Mouse (Mus musculus) telencephalon, adult 2 months (tissue): ENCODE measurements around the gene Syde2.
"Not testable (repeated sequence)": the region's sequence is repeated elsewhere in the genome, so short reads cannot be mapped to it uniquely, and the experiment has no call there.

Source experiments
- DNase-seq: peaks from one replicate; pipeline ENCODE4 v3.0.0-alpha.2; 2011; ENCODE audit warnings: low read depth, low spot score

Gene Syde2

DNA sequence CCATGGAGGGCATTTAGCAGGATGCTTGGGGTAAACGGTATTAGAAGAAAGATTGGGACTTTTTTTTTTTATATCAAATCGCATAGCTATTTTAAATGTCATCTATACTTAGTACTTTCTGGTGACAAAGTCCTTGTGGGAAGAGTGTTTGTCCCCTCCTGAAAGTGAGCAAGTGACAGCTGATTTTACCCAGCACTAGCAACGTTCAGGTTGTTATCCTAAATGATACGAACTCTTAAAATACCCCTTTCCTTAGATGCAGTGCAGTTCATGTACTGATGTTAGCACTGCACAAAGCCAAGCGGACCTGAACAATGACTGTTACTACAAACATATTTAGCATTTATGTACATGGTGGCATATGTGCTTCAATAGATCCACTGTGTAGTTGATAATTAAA lies 20.9 kb upstream of the Syde2 start:
- no peak for DNase-seq

DNA sequence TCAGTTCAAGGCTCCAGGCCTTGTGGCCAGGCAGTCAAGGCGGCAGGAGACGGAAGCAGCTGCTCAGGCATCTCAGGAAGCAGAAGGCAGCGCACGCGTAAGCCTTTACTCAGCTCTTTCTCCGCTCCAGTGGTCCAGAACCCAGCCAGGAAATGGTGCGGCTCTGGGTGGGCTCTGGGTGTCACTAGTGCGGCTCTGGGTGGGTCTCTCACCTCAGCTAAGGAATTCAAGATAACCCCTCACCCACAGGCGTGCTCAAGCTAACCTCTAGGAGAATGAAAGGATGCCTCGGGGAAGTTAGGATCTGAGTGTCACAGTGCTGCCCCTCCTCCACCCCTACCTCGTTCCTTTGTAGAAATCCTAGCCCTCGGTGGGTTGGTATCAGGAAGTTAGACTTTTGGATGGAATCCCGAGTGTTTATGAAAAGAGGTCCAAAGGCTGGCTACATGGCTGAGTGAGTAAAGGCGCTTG lies 18.6 kb upstream of the Syde2 start:
- DNase-seq, result no peak

DNA sequence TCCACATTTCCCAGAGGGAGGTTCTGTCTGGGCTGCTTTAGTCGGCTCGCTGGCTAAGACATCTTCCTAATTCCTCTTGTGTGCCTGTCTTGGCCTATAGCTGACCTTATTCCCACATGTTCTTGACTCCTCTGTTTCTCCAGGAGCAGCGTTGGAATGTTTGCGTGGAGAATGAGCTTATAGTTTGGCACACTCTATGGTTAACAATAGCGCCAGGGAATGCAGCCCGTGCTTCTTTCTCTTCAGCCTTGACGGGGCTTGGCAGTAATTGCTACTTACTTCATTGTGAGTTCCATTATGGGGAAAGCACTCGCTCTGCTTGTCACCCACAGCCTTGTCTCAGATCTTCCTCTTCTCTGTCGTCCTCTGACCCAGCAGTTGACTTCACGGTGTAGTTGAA lies 16.2 kb upstream of the Syde2 start:
- DNase-seq, result no peak

DNA sequence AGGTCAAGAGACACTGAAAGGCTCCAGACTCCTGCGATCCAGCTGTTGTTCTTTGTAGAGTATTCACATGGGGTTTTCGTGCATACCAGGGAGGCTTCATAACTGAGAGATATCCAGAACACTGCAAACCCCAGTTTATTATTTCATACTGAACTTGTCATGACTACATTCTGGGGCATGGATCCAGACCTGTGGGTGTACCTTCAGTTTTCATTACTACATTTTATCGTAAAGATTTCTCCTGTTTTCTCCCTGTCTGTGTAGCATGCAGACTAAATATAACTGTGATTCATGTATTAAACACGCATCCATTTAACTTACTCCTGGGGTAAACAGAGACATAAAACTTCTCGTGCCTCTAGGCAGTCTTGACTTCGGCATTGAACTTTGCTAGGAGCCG lies 12.7 kb upstream of the Syde2 start:
- DNase-seq, result no peak

DNA sequence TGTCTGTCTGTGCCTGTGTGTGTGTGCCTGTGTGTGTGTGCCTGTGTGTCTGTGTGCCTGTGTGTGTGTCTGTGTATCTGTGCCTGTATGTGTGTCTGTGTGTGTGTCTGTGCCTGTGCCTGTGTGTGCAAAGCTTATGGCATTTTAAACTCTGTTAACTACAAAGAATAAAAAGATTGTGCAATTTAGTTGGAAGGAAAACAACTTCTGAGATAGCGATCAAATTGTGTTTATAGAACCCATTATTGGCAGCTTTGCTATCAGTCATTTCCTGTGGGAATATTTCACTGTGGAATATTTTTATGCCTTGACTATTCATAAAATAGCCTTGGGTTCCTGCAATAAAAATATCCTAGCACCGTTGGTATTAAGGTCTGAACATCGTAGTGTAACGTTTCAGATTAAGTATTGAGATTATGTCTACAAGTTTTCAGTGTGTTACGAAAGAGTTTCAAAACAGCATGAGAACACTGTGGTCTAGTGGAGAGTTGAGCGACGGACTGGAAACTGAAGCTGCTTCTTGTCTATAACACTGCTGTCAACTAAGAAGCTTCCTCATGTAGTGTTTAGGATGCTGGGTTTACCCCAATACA lies 2.2 kb upstream of the Syde2 start:
- DNase-seq, result no peak

DNA sequence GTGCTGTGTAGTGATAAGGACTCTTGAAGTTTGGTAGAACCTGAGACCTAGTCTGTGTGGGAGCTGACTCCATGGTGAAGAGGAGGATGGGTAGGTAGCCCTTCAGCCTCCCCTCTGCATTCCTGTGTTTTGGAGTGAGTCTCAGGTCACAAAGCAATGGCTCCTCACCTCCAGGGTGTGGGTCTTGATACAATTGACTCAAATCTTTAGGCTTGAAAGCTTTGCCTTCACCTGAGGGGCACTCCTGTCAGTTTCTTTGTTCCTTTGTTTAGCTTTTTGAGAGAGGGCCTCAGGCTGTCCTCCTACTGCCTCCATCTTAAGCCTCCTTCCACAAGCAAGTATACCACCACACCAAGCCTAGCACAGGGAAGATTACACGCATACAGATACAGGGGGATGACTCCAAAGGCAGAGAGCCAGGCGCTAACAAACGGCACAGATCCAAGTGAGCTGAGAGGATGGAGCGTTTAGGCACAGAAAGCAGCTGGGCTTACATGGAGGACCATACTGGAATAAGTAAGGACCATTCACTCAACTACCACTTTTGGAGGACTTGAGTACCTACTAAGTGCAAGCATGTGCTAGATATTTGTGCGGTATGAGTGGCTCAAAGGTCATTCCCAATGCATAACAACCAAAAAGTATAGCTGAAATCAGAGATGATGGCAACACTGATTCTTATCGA lies 1.2 kb upstream of the Syde2 start:
- no peak for DNase-seq

DNA sequence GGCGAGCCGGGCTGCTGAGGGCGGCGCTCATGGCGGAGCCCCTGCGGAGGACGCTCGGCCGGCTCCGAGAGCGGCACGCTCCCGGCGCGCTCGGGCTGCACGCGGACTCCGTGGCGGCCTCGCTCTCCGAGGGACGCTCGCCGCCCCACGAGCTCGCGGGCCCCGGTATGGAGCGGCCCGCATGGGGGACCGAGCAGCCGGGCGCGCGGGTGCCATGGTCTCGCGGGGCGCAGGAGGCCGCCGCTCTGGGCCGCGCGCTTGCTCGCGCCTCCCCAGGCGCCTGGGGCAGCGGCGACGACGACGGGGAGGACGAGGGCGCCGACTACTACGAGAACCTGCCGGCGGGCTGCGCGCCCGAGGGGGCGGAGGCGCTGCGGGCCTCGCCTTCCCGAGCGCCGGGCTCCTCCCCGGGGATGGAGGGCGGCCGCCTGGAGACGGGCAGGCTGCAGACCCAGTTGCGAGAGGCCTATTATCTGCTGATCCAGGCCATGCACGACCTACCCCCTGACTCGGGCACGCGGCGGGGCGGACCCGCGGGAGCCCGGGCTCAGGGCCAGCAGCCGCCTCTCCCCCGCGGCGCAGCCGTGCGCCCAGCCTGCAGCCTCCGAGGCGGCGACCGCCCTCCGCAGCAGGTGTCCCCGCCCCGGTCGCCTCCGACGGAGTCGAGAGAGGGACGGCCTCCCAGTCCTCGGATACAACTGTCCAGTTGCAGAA lies 457 bp downstream of the Syde2 start:
- DNase-seq, result no peak

DNA sequence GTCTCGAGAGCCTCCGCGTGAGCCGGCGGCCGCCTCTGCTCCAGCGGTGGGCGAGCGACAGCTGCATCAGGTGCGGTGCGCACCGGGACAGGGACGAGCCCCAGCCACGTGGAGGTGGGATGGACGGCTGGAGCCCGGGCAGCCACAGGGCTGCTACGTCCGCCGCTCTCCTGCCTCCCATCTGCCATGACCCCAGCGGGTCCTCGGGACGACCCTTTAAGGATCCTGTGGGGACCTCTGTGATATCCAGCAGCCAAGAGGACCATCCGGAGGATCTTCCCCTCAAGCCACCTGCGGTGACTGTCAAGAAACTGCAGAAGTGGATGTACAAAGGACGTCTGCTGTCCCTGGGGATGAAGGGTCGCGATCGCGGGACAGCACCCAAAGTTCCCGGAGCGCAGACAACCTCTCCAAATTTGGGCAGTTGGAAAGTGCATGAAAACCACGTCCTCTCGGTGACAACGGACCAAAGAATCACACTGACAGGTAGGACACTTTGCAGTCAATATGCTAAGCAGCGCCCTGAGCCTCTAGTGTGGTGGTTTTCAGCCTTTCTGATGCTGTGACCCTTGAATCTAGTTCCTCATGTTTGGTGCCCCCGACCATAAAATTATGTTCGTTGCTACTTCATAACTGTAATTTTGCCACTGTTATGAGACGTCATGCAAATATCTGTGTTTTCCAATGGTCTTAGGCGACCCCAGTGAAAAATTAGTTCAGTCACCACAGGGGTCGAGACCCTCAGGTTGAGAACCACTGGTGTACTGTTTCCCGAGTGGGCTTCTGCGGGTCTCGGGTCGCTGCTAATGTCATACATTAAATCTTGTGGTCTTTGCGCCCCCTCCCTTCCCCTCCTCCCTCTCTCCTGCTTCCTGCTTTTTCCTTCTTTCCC lies 1.3 kb downstream of the Syde2 start:
- no peak for DNase-seq

DNA sequence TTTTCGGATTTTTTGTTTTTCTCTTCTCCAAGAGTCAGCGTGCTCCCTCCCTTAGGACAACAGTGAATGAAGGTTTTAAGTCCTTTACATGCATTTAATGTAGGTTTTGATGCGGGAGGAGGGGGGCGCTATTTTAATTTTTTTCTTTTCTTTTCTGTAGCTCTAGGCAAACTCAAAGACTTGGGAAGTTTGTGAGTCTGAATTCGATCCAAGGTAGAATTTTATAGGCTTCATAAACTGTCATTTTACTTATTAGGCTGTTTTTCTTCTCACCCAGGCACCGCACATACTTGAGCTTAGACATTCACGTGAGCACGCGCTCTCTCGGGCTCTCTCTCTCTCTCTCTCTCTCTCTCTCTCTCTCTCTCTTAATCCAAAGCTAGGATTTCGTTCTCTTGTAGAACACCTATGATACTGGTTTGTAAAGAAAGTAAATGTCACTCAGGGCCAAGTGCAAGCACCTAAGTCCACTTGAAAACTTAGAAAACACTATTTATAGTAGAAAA lies 2.0 kb downstream of the Syde2 start:
- no peak for DNase-seq

DNA sequence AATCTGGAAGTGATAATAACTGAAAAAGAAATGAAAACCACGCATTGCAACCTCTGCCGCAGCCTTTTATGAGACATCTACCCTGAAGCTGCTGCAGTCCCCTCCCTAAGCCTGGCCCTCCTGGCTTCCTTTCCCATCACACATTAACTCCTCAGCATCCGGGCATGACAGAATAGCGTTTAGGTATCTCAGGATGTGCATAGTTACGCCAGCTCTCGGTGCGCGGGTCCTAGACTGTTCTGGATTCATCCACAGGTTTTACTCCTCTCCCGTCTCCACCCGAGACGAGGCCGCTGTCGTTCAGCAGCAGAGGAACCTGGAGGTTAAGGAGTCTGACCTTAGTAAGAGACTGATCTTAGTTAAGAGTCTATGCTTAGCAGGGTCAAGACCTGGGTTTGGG lies 3.5 kb downstream of the Syde2 start:
- DNase-seq, result no peak

DNA sequence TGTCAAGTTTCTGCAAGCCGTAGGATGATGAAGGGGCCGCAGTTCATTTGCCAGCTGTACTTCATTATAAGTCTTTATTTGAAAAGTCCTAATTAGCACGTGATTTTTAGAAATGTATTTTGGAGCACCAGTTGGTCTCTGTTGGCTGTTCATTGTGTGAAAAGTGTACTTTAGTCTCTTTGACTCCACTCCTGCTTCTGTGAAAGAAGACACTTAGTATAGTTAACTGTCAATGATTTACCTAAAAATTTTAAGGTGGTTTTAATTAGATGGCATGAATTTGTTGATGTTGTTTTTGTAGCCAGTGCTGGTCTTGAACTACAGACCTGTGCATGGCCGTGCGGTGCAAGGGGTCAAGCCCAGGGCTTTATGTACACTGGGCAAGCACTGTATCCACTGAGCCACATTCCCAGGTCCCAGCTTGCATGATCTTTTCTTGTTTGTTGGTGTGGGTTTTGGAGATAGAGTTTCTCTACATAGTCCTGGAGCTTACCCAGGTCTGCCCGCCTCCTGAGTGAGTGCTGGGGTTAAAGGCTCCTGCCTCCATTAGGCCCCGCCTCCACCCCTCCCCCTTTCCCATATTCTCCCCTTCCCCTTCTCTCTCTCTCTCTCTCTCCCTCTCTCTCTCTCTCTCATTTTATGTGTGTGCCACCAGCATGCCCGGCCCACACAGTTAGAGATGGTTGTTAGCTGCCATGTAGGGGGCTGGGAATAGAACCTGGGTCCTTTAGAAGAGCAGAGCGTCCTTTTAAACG lies 4.5 kb downstream of the Syde2 start:
- no peak for DNase-seq

DNA sequence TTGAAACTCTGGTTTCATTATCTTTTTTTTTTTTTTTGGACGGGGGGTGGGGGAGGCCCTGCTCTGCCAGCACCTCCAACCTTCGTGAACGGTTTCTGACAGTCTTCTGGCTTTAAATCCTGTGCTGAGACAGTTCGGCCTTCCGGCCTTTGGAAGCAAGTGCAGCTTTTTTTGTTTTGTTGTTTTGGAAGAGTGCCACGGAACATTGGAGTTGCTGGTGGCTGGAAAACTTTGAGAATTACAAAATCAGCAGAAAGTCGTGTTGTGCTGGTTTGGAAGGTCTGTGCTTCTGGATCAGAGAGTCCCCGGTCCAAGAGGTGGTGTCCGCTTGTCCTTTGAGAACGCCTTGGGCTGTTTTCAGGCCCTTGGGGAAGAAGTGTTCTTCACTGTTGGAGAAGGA lies 5.1 kb downstream of the Syde2 start:
- DNase-seq, result no peak

DNA sequence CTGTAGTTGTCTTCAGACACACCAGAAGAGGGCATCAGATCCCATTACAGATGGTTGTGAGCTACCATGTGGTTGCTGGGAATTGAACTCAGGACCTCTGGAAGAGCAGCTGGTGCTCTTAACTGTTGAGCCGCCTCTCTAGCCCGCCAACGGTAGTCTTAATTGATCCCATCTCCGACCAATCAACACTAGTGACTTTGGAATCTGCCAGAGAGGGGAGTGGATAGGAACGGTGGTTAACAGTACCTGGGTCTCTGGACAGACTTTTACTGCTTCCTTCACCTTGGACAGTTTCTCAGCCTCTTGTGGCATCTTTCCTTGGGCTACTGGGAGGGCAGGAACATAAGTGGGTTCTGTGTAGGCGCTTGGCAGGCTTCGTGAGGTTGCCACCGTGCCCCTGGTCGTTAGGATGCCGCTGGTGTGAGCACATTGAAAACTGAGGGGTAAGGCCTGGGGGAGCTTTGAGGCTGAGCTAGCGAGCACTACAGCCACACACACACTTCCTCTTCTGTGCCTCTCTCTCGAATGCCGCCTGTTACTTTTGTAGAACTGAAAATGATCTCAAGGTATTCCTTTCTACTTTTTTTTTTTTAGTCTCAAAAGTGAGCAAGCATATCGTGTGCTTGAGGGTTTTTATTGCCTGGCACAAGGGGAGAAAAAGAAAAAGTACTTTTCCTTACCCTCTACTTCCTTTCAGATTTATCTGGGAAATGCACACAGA lies 6.0 kb downstream of the Syde2 start:
- DNase-seq, result no peak

DNA sequence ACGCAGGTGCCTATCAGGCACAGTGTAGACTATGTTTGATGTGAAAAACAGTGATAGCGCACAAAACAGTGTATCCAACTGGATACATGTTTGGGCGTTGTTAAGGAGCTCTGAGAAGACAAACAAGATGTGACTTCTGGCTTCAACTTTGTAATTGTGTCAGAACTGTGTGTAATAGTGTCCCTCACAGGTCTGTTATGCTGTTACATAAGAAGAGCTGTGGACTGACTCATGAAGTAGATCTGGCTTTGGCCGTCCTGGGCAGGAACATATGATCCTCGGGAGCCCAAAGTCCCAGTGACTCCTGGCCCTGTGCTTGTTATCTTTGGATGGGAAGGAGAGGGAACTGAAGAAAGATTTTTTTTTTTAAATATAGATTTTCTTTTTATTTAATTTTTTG lies 7.8 kb downstream of the Syde2 start:
- no peak for DNase-seq

DNA sequence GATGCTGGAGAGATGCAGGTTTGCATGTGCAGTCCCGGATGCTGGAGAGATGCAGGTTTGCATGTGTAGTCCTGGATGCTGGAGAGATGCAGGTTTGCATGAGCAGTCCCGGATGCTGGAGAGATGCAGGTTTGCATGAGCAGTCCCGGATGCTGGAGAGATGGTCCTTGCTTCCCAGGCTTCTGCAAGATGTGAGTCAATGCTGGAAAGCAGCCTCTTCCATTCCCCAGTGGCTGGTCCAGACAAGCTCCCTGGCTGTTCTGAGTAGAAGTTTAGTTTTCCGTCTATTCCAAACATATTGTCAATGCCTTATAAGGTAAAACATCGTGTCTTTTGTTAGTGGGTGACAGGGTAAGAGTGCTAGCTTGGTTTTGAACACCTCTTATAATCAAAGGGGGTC lies 8.9 kb downstream of the Syde2 start:
- DNase-seq, result not testable (repeated sequence)

DNA sequence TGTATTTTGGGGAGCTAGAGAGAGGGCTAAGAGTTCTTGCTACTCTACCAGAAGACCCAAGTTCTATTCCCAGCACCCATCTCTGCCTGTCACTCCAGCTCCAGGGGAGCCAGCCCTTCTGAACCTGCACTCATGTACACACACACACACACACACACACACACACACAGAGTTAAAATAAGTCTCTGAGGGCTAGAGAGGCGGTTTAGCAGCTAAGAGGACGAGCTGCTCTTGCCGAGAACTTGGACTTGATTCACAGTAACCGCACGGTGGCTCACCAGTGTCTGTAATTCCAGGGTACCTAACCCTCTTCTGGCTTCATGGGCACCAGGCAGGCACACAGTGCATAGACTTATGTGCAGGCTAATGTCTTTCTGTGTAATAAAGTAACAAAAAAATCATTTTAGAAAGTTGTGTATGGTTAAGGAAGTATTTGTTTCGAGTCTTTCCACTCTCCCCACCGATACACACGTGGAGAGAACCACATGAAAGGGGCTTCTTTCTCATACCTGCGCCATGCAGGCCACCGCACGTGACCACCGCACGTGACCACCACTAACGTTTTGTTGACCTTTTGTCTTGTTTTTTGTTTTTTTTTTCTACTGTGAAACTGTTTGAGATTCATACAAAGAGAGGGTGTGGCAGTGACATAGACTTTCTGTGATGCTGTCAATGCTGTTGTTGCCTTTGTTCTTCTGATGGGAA lies 16.8 kb downstream of the Syde2 start:
- no peak for DNase-seq

DNA sequence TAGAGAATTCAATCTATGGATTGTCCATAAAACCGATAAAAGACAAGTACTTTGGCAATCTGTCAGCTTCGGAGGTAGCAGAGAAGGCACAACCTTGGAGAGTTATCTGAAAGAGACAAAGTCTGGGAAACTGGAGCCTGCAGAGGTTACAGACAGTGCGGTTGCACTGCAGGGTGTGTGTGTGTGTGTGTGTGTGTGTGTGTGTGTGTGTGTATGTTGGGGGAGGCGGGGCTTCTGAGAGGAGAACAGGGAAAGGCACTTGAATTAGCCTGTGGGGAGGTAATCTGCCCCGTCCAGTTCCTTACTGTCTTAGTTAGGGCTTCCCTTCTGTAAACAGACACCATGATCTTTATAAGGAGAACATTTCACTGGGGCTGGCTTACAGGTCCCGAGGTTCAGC lies 20.2 kb downstream of the Syde2 start:
- no peak for DNase-seq

DNA sequence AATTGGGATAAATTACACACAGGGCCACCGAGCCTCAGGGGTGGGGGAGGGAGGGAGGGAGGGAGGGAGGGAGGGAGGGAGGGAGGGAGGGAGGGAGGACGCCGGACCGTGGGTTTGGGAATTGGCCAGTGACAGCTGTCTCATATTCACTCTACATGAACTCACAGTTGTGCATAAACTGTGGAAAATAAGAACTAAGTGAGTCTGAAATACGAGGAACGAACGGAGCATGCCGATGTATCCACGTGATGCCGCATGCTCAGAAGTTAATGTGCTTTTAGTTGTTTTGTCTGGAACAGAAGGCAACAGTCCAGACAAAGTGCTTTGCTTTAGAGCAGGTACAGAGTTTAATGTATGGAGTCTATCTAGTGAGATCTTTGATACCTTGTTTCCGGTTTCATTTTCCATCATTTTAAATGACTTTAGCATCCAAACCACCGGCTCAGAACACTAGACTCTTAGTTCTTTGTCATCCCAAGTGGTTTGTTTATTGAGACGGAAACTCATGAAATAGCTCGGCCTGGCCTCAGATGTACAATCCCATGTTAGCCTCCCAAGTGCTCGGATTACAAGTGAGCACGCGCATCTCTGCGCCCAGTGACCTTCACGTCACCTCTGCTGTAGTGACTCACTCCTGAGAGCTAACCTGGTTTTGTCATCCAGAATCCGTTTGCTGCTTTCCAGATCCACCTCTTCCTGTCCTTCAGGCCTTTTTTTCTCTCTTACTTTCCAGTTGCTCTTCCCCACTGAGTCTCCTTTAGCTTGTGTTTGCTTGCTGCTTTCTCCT lies 22.4 kb downstream of the Syde2 start:
- no peak for DNase-seq

DNA sequence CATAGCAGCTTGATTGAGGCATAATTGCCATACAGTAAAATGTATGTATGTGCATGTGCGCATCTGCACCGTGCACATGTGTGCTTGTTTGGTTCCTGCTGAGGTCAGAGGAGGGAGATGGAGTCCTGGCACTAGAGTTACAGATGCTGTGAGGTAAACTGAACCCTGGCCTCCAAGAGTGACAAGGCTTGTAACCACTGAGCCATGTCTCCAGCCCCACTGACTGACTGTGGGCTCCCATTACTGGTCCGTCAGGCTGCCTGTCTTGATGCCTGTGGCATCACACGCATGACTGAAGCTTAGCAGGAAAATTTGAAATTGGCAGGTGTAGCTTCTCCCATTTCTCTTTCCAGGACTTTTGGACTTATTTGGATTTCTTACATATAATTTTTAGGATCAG lies 23.1 kb downstream of the Syde2 start:
- no peak for DNase-seq
